Mouse (Mus musculus) neural tube, embryonic 14.5 days (tissue): Measurements from ENCODE around the gene Psmd11. TPM values are rescaled to one million over a fixed set of nuclear protein-coding genes. Genes with fewer than 3 reads are reported as not detected.
A peak's percentile ranks its signal among the peaks of the same experiment; 100 is the strongest.

Experiments
- ATAC-seq: fragments of 200-750 bp; cut with Nextera tagmentation; 2 replicates; pipeline ENCODE4 v1.8.0; 2017; ENCODE audit warnings: low read depth, mild to moderate bottlenecking, moderate TSS enrichment, moderate library complexity
- H3K27ac ChIP-seq: fragments of 300-500 bp; sonication (generic); 2 replicates; pipeline ENCODE4 v1.5.1; 2014; ENCODE audit warnings: low read depth, mild to moderate bottlenecking, control low read depth, low read length, moderate library complexity, mixed read lengths
- H3K27me3 ChIP-seq: fragments of 300-500 bp; sonication (generic); 2 replicates; pipeline ENCODE4 v1.6.1; 2014; ENCODE audit warnings: low read length; ENCODE audit not compliant: control insufficient read depth, insufficient read depth
- H3K36me3 ChIP-seq: fragments of 300-500 bp; sonication (generic); 2 replicates; pipeline ENCODE4 v1.6.1; 2014; ENCODE audit warnings: low read length, mixed read lengths; ENCODE audit not compliant: control insufficient read depth, insufficient read depth
- H3K4me1 ChIP-seq: fragments of 300-500 bp; sonication (generic); 2 replicates; pipeline ENCODE4 v1.6.1; 2014; ENCODE audit warnings: low read length; ENCODE audit not compliant: control insufficient read depth, insufficient read depth
- H3K4me2 ChIP-seq: fragments of 300-500 bp; sonication (generic); 2 replicates; pipeline ENCODE4 v1.6.1; 2014; ENCODE audit warnings: mild to moderate bottlenecking, low read depth, low read length, control low read depth
- H3K4me3 ChIP-seq: fragments of 300-500 bp; sonication (generic); 2 replicates; pipeline ENCODE4 v1.5.1; 2014; ENCODE audit warnings: low read depth, low read length, control low read depth, mixed read lengths
- H3K9ac ChIP-seq: fragments of 300-500 bp; sonication (generic); replicated peaks from 2 replicates; pipeline ENCODE4 v1.6.1; 2014; ENCODE audit warnings: low read depth, mild to moderate bottlenecking, control low read depth, low read length, mixed read lengths
- H3K9me3 ChIP-seq: fragments of 300-500 bp; sonication (generic); 2 replicates; pipeline ENCODE4 v1.6.1; 2016; ENCODE audit warnings: low read length; ENCODE audit not compliant: control insufficient read depth
- WGBS: fragments of 180-500 bp; shearing (Covaris S2); extraction: QIAGEN DNeasy Blood & Tissue Kit; methylation state at CpG from one replicate; pipeline ENCODE4 v1.1.7; 2014; 5-methylcytosine and 5-hydroxymethylcytosine counted together
- polyA plus RNA-seq: library from polyadenylated mRNA; unstranded; fragments of >200 nt; fragmentation: Nextera tagmentation; extraction: Ambion mirVana; gene quantifications from 2 replicates; pipeline ENCODE4 v1.2.1, GENCODE M21; 2014

Psmd11 gene
- polyA plus RNA-seq, 1 experiment from 2014 or later: 255 TPM

DNA sequence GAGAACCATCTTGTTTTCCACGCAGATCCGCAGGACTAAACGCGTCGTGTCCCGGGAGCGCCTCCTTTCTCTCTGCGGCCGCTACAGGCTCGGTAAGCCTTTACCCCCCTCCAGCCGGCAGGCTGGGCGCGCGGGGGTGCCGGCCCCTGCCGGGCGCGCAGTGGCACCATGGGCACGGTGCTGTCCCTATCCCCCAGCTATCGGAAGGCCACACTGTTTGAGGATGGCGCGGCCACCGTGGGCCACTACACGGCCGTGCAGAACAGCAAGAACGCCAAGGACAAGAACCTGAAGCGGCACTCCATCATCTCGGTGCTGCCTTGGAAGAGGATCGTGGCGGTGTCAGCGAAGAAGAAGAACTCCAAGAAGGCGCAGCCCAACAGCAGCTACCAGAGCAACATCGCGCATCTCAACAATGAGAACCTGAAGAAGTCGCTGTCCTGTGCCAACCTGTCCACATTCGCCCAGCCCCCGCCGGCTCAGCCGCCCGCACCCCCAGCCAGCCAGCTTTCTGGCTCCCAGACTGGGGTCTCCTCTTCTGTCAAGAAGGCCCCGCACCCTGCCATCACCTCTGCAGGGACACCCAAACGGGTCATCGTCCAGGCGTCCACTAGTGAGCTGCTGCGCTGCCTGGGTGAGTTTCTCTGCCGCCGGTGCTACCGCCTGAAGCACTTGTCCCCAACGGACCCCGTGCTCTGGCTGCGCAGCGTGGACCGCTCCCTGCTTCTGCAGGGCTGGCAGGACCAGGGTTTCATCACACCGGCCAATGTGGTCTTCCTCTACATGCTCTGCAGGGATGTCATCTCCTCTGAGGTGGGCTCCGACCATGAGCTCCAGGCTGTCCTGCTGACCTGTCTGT, 49.2 kb downstream of the Psmd11 start:
- Histone ChIP-seq H3K27ac (peak overlapping the region; percentile 97), H3K9ac (peak overlapping the region; percentile 98), H3K4me2 (peak overlapping the region; percentile 96), H3K27me3 (0 out of 2 replicates have a peak, but pooled peaks cover 4% of the 10 kb centered on the region), H3K9me3 (no peaks in the 10 kb centered on the region), H3K4me1 (peaks cover 15% of the 10 kb centered on the region), H3K4me3 (peak overlapping the region; percentile 95), H3K36me3 (peaks cover 5% of the 10 kb centered on the region; the same call in 1 of the 2 replicates)
- ATAC-seq: peak; percentile 41
- WGBS: 11% methylated on average over 55 of the region's 55 CpGs

- 24% methylated on average over 14 of the region's 14 CpGs for WGBS
- H3K4me1 ChIP-seq: peaks cover 24% of the 10 kb centered on the region
- H3K27ac ChIP-seq: peak overlapping the region; percentile 97
- 0 out of 2 replicates have a peak, but pooled peaks cover 4% of the 10 kb centered on the region for H3K27me3 ChIP-seq
- H3K9ac ChIP-seq: peak overlapping the region; percentile 98
- no peaks in the 10 kb centered on the region; the same call in 1 of the 2 replicates for H3K36me3 ChIP-seq
- no peak for ATAC-seq
- peak overlapping the region; percentile 96 for H3K4me2 ChIP-seq
- H3K9me3 ChIP-seq: no peaks in the 10 kb centered on the region
- H3K4me3 ChIP-seq: peak overlapping the region; percentile 95
Measured at GRCm38 (mm10) chr11:80478694-80479412, 50.4 kb downstream of the Psmd11 start.

GRCm38 (mm10) chr11:80479425-80479824, 51.0 kb downstream of the Psmd11 start:
- Histone ChIP-seq H3K4me2 (peak overlapping the region; percentile 96), H3K4me3 (peak overlapping the region; percentile 95), H3K27ac (peak overlapping the region; percentile 97), H3K36me3 (no peaks in the 10 kb centered on the region; the same call in 1 of the 2 replicates), H3K9me3 (no peaks in the 10 kb centered on the region), H3K27me3 (0 out of 2 replicates have a peak, but pooled peaks cover 4% of the 10 kb centered on the region), H3K9ac (peak overlapping the region; percentile 98), H3K4me1 (peaks cover 28% of the 10 kb centered on the region)
- ATAC-seq: no peak
- 44% methylated on average over 5 of the region's 5 CpGs for WGBS

- 48% methylated on average over 31 of the region's 31 CpGs for WGBS
- no peak for ATAC-seq
- Histone ChIP-seq H3K4me2 (peak overlapping the region; percentile 96), H3K4me1 (peaks cover 30% of the 10 kb centered on the region), H3K9ac (peak overlapping the region; percentile 98), H3K27me3 (0 out of 2 replicates have a peak, but pooled peaks cover 4% of the 10 kb centered on the region), H3K9me3 (no peaks in the 10 kb centered on the region), H3K27ac (peak overlapping the region; percentile 97; the same call in 1 of the 2 replicates), H3K36me3 (no peaks in the 10 kb centered on the region; the same call in 1 of the 2 replicates), H3K4me3 (peak overlapping the region; percentile 95)
Measured at GRCm38 (mm10) chr11:80479906-80480866, 51.8 kb downstream of the Psmd11 start.

GRCm38 (mm10) chr11:80481409-80482050, 53.1 kb downstream of the Psmd11 start:
- H3K9me3 ChIP-seq: no peaks in the 10 kb centered on the region
- no peak for ATAC-seq
- 64% methylated on average over 13 of the region's 13 CpGs for WGBS
- peaks cover 38% of the 10 kb centered on the region for H3K4me1 ChIP-seq
- H3K4me2 ChIP-seq: peak overlapping the region; percentile 96
- H3K4me3 ChIP-seq: peak overlapping the region; percentile 95
- H3K27me3 ChIP-seq: 0 out of 2 replicates have a peak, but pooled peaks cover 4% of the 10 kb centered on the region
- H3K36me3 ChIP-seq: no peaks in the 10 kb centered on the region; the same call in 1 of the 2 replicates
- peak overlapping the region; percentile 61 for H3K9ac ChIP-seq
- H3K27ac ChIP-seq: no peak overlapping the region

DNA sequence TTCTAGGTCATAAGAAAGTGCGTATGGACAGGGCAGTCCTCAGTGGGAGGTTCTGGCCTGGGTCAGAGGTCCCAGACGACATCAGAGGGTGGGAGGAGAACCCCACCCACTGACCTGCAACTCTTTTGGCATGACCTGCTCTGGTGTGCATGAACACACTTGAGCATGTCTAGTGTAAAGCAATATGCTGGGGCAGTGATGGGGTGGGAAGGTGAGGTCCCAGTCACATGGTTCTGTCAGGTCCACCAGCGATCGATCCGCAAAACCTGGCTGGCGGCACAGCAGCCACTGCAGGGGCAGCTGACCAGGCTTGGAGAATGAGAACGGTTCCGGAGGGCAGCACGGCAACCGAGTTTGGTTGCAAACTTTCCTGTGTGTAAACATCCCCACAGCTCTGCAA, 53.9 kb downstream of the Psmd11 start:
- 0 out of 2 replicates have a peak overlapping the region, but pooled peaks have one; percentile 32 for H3K9ac ChIP-seq
- H3K27ac ChIP-seq: peak overlapping the region; percentile 28; the same call in 1 of the 2 replicates
- 83% methylated on average over 10 of the region's 10 CpGs for WGBS

GRCm38 (mm10) chr11:80482921-80483320, 54.5 kb downstream of the Psmd11 start:
- Histone ChIP-seq H3K4me3 (no peak overlapping the region), H3K27me3 (0 out of 2 replicates have a peak, but pooled peaks cover 4% of the 10 kb centered on the region), H3K4me1 (peaks cover 38% of the 10 kb centered on the region), H3K4me2 (peak overlapping the region; percentile 20; the same call in 1 of the 2 replicates), H3K9me3 (no peaks in the 10 kb centered on the region), H3K27ac (peak overlapping the region; percentile 28; the same call in 1 of the 2 replicates), H3K36me3 (no peaks in the 10 kb centered on the region; the same call in 1 of the 2 replicates), H3K9ac (0 out of 2 replicates have a peak overlapping the region, but pooled peaks have one; percentile 32)
- ATAC-seq: no peak
- 78% methylated on average over 7 of the region's 7 CpGs for WGBS

More for the DNA sequence above, 53.9 kb downstream of the Psmd11 start:
- no peaks in the 10 kb centered on the region; the same call in 1 of the 2 replicates for H3K36me3 ChIP-seq
- H3K4me1 ChIP-seq: peaks cover 38% of the 10 kb centered on the region
- H3K9me3 ChIP-seq: no peaks in the 10 kb centered on the region
- no peak for ATAC-seq
- peak overlapping the region; percentile 20; the same call in 1 of the 2 replicates for H3K4me2 ChIP-seq
- 0 out of 2 replicates have a peak, but pooled peaks cover 4% of the 10 kb centered on the region for H3K27me3 ChIP-seq
- H3K4me3 ChIP-seq: no peak overlapping the region; the same call in 1 of the 2 replicates
